Mouse (Mus musculus) cortical plate, adult 2 months (tissue): ENCODE measurements at regions not wholly inside any gene's neighbourhood (a gene's known extent, or its start where the extent isn't known, plus 50 kb on each side); places are given as distances from the start of the nearest gene placed in this dataset.

Experiments used
- H3K27ac ChIP-seq: fragments of 200-500 bp; 2 replicates; pipeline ENCODE4 v1.5.1; 2012; ENCODE audit warnings: low read length, control low read depth, inconsistent platforms; ENCODE audit not compliant: insufficient read depth
- H3K4me1 ChIP-seq: fragments of 200-500 bp; 2 replicates; pipeline ENCODE4 v1.6.1; 2011; ENCODE audit warnings: low read length; ENCODE audit not compliant: control insufficient read depth, insufficient read depth
- H3K4me3 ChIP-seq: fragments of 200-500 bp; 2 replicates; pipeline ENCODE4 v1.5.1; 2011; ENCODE audit warnings: mild to moderate bottlenecking, low read length, control low read depth; ENCODE audit not compliant: insufficient read depth
- CTCF ChIP-seq: fragments of 200-500 bp; IDR thresholded peaks from 2 replicates; pipeline ENCODE4 v1.5.1; 2011; ENCODE audit warnings: mild to moderate bottlenecking, control low read depth, low read length; ENCODE audit not compliant: insufficient read depth; ENCODE audit errors: extremely low read depth
- POLR2A ChIP-seq: fragments of 200-500 bp; IDR thresholded peaks from 2 replicates; pipeline ENCODE4 v1.6.1; 2011; ENCODE audit warnings: mild to moderate bottlenecking, low read length, control low read depth; ENCODE audit not compliant: insufficient read depth; ENCODE audit errors: extremely low read depth

GRCm38 (mm10) chr17:94424811-94425210, 325.0 kb downstream of the Mettl4 start:
- Histone ChIP-seq H3K4me3 (no peak overlapping the region), H3K27ac (no peak overlapping the region), H3K4me1 (no peaks in the 10 kb centered on the region)
- no peak for TF ChIP-seq POLR2A
- TF ChIP-seq CTCF: no peak

GRCm38 (mm10) chr17:94382993-94383392, 366.8 kb downstream of the Mettl4 start:
- TF ChIP-seq CTCF: no peak
- no peak for TF ChIP-seq POLR2A

GRCm38 (mm10) chr17:94335688-94336087, 414.1 kb downstream of the Mettl4 start:
- Histone ChIP-seq H3K27ac (no peak overlapping the region), H3K4me1 (no peaks in the 10 kb centered on the region), H3K4me3 (no peak overlapping the region)
- TF ChIP-seq CTCF: no peak
- no peak for TF ChIP-seq POLR2A

More at GRCm38 (mm10) chr17:94382993-94383392, 366.8 kb downstream of the Mettl4 start:
- no peak overlapping the region for H3K27ac ChIP-seq
- no peaks in the 10 kb centered on the region for H3K4me1 ChIP-seq
- no peak overlapping the region for H3K4me3 ChIP-seq

- Histone ChIP-seq H3K4me1 (no peaks in the 10 kb centered on the region), H3K4me3 (no peak overlapping the region), H3K27ac (no peak overlapping the region)
- no peak for TF ChIP-seq POLR2A
- no peak for TF ChIP-seq CTCF
Observed at GRCm38 (mm10) chr17:94326179-94326578, 423.6 kb downstream of the Mettl4 start.

GRCm38 (mm10) chr17:94291221-94291620, 458.6 kb downstream of the Mettl4 start:
- H3K27ac ChIP-seq: no peak overlapping the region
- no peak for TF ChIP-seq CTCF
- TF ChIP-seq POLR2A: no peak
- H3K4me3 ChIP-seq: no peak overlapping the region
- H3K4me1 ChIP-seq: no peaks in the 10 kb centered on the region

- Histone ChIP-seq H3K4me3 (no peak overlapping the region), H3K4me1 (no peaks in the 10 kb centered on the region), H3K27ac (no peak overlapping the region)
- TF ChIP-seq POLR2A (no peak), CTCF (no peak)
Observed at GRCm38 (mm10) chr17:94287612-94288159, 462.1 kb downstream of the Mettl4 start.

GRCm38 (mm10) chr17:94276851-94277250, 473.0 kb downstream of the Mettl4 start:
- no peaks in the 10 kb centered on the region for H3K4me1 ChIP-seq
- no peak overlapping the region for H3K4me3 ChIP-seq
- no peak overlapping the region for H3K27ac ChIP-seq
- TF ChIP-seq POLR2A (no peak), CTCF (no peak)

- Histone ChIP-seq H3K4me3 (no peak overlapping the region), H3K4me1 (no peaks in the 10 kb centered on the region; the same call in 1 of the 2 replicates), H3K27ac (no peak overlapping the region)
- no peak for TF ChIP-seq CTCF
- TF ChIP-seq POLR2A: no peak
Observed at GRCm38 (mm10) chr17:94269756-94270155, 480.1 kb downstream of the Mettl4 start.

GRCm38 (mm10) chr17:94255666-94256065, 494.2 kb downstream of the Mettl4 start:
- Histone ChIP-seq H3K4me1 (no peaks in the 10 kb centered on the region), H3K4me3 (no peak overlapping the region), H3K27ac (peak overlapping the region; percentile 45; the same call in 1 of the 2 replicates)
- no peak for TF ChIP-seq CTCF
- no peak for TF ChIP-seq POLR2A

- Histone ChIP-seq H3K4me3 (no peak overlapping the region), H3K4me1 (no peaks in the 10 kb centered on the region), H3K27ac (no peak overlapping the region)
- no peak for TF ChIP-seq POLR2A
- TF ChIP-seq CTCF: no peak
Observed at GRCm38 (mm10) chr17:94254801-94255200, 495.0 kb downstream of the Mettl4 start.
